Mouse (Mus musculus) ES-Bruce4 (cell line): Measurements from ENCODE around the gene Spata31d1a. TPM values are rescaled to one million over a fixed set of nuclear protein-coding genes. Genes with fewer than 3 reads are reported as not detected.

Source experiments
- H3K27ac ChIP-seq: 2 replicates; pipeline ENCODE4 v1.5.1; 2012; ENCODE audit warnings: low read length, inconsistent platforms; ENCODE audit not compliant: insufficient read depth
- H3K27me3 ChIP-seq: 2 replicates; pipeline ENCODE4 v1.6.1; 2012; ENCODE audit warnings: mild to moderate bottlenecking, low read length, inconsistent platforms; ENCODE audit not compliant: control insufficient read depth, poor library complexity, insufficient read depth, severe bottlenecking
- H3K36me3 ChIP-seq: 2 replicates; pipeline ENCODE4 v1.6.1; 2012; ENCODE audit warnings: inconsistent platforms, mild to moderate bottlenecking, low read length, moderate library complexity; ENCODE audit not compliant: control insufficient read depth, poor library complexity, insufficient read depth, severe bottlenecking
- H3K4me1 ChIP-seq: one replicate; pipeline ENCODE4 v1.8.1; 2011; ENCODE audit warnings: low read length; ENCODE audit not compliant: control insufficient read depth, insufficient read depth
- H3K4me3 ChIP-seq: 2 replicates; pipeline ENCODE4 v1.5.1; 2011; ENCODE audit warnings: low read depth, mild to moderate bottlenecking, low read length
- H3K9ac ChIP-seq: 2 replicates; pipeline ENCODE4 v1.6.1; 2012; ENCODE audit warnings: low read depth, mild to moderate bottlenecking, inconsistent platforms; ENCODE audit not compliant: poor library complexity, severe bottlenecking
- H3K9me3 ChIP-seq: replicated peaks from 2 replicates; pipeline ENCODE4 v1.6.1; 2012; ENCODE audit warnings: mild to moderate bottlenecking, low read length, inconsistent platforms; ENCODE audit not compliant: control insufficient read depth, poor library complexity, insufficient read depth, severe bottlenecking
- CTCF ChIP-seq: IDR thresholded peaks from one replicate; pipeline ENCODE4 v1.8.1; 2011; ENCODE audit warnings: low read depth, low read length
- EP300 ChIP-seq: IDR thresholded peaks from 2 replicates; pipeline ENCODE4 v1.6.1; 2011; ENCODE audit warnings: low read depth, low read length; ENCODE audit not compliant: insufficient read depth
- POLR2A ChIP-seq: IDR thresholded peaks from one replicate; pipeline ENCODE4 v1.8.1; 2011; ENCODE audit warnings: low read length; ENCODE audit not compliant: insufficient read depth
- polyA plus RNA-seq: library from polyadenylated mRNA; stranded (reverse); fragments of >200 nt; gene quantifications from 2 replicates; pipeline ENCODE4 v1.2.4, GENCODE M21; 2011; ENCODE audit warnings: low read depth; ENCODE audit not compliant: missing spikeins, insufficient read depth, insufficient read length

The Spata31d1a gene
- polyA plus RNA-seq = 0.40 and 1.1 TPM in 2 replicates

- Histone ChIP-seq H3K27ac (no peak within 1 kb of the TSS), H3K4me1 (no peaks in the 10 kb centered on the region), H3K27me3 (no peaks in the 10 kb centered on the region), H3K36me3 (no peaks in the 10 kb centered on the region), H3K9ac (no peak within 1 kb of the TSS), H3K4me3 (peak within 1 kb of the TSS; percentile 17), H3K9me3 (no peaks in the 10 kb centered on the region)
- no peak for TF ChIP-seq POLR2A
- no peak for TF ChIP-seq EP300
- TF ChIP-seq CTCF = no peak
Measured at GRCm38 (mm10) chr13:59710230-59710629, at the start of gene Spata31d1a. Spata31d1a (minus strand) TSS chr13:59710330.

- peaks cover 11% of the 10 kb centered on the region for H3K36me3 ChIP-seq
- TF ChIP-seq POLR2A (no peak), EP300 (no peak), CTCF (no peak)
- H3K9me3 ChIP-seq = no peaks in the 10 kb centered on the region
Measured at GRCm38 (mm10) chr13:59756906-59757305, 46.8 kb upstream of the Spata31d1a start.

GRCm38 (mm10) chr13:59750310-59750709, 40.2 kb upstream of the Spata31d1a start:
- TF ChIP-seq POLR2A (no peak), EP300 (no peak), CTCF (no peak)
- Histone ChIP-seq H3K9me3 (no peaks in the 10 kb centered on the region), H3K4me1 (peaks cover 2% of the 10 kb centered on the region), H3K4me3 (no peak overlapping the region), H3K9ac (no peak overlapping the region), H3K36me3 (no peaks in the 10 kb centered on the region), H3K27me3 (no peaks in the 10 kb centered on the region), H3K27ac (no peak overlapping the region)

More at GRCm38 (mm10) chr13:59756906-59757305, 46.8 kb upstream of the Spata31d1a start:
- Histone ChIP-seq H3K27me3 (no peaks in the 10 kb centered on the region), H3K27ac (no peak overlapping the region), H3K4me1 (no peaks in the 10 kb centered on the region), H3K9ac (no peak overlapping the region), H3K4me3 (no peak overlapping the region)

- H3K9ac ChIP-seq = no peak within 1 kb of the TSS
- no peaks in the 10 kb centered on the region for H3K36me3 ChIP-seq
- no peak within 1 kb of the TSS for H3K27ac ChIP-seq
- H3K9me3 ChIP-seq = no peaks in the 10 kb centered on the region
- H3K27me3 ChIP-seq = no peaks in the 10 kb centered on the region
- peaks cover 2% of the 10 kb centered on the region for H3K4me1 ChIP-seq
- no peak within 1 kb of the TSS for H3K4me3 ChIP-seq
- no peak for TF ChIP-seq EP300
- TF ChIP-seq POLR2A = no peak
- TF ChIP-seq CTCF = no peak
Measured at GRCm38 (mm10) chr13:59746711-59747110, 36.6 kb upstream of the Spata31d1a start, which contains the start of gene 1700014D04Rik. 1700014D04Rik (minus strand) TSS chr13:59746752.

GRCm38 (mm10) chr13:59746164-59746563, 36.0 kb upstream of the Spata31d1a start:
- no peak for TF ChIP-seq POLR2A
- no peak for TF ChIP-seq CTCF
- Histone ChIP-seq H3K4me3 (no peak overlapping the region), H3K36me3 (no peaks in the 10 kb centered on the region)

GRCm38 (mm10) chr13:59745462-59745861, 35.3 kb upstream of the Spata31d1a start:
- Histone ChIP-seq H3K9ac (no peak overlapping the region), H3K4me3 (no peak overlapping the region), H3K36me3 (no peaks in the 10 kb centered on the region), H3K27ac (no peak overlapping the region), H3K27me3 (no peaks in the 10 kb centered on the region), H3K4me1 (no peaks in the 10 kb centered on the region), H3K9me3 (no peaks in the 10 kb centered on the region)
- TF ChIP-seq CTCF (no peak), EP300 (no peak), POLR2A (no peak)

More at GRCm38 (mm10) chr13:59746164-59746563, 36.0 kb upstream of the Spata31d1a start:
- no peaks in the 10 kb centered on the region for H3K9me3 ChIP-seq
- no peaks in the 10 kb centered on the region for H3K4me1 ChIP-seq
- H3K27ac ChIP-seq = no peak overlapping the region
- no peaks in the 10 kb centered on the region for H3K27me3 ChIP-seq
- H3K9ac ChIP-seq = no peak overlapping the region
